8 mouse cellular contexts compared by ENCODE assay signal in genomic region chr2:57698659-57699061, GRCm38 (mm10).
DNase-seq lines count a peak whose midpoint lies in the region; ATAC-seq and TF ChIP-seq lines count a peak whose summit lies in the region.

No protein-coding gene starts in this region.

- H3K36me3 ChIP-seq in embryonic facial prominence, embryonic 13.5 days, result no peaks in the 10 kb centered on the region
- H3K36me3 ChIP-seq in liver, postnatal 0 days (replicated peaks; ENCODE audit: insufficient read depth, low read length), result no peaks in the 10 kb centered on the region

- H3K9ac ChIP-seq in embryonic facial prominence, embryonic 13.5 days, result 0 out of 2 replicates have a peak overlapping the region, but pooled peaks have one; percentile 49
- no peak overlapping the region for H3K9ac ChIP-seq in liver, postnatal 0 days (replicated peaks)

- H3K9me3 ChIP-seq in embryonic facial prominence, embryonic 13.5 days, result no peaks in the 10 kb centered on the region
- no peaks in the 10 kb centered on the region for H3K9me3 ChIP-seq in liver, postnatal 0 days (ENCODE audit: low read length)

- no peak for ATAC-seq in embryonic facial prominence, embryonic 13.5 days (ENCODE audit: insufficient number of reproducible peaks, insufficient read depth, low FRiP score, low TSS enrichment, low read depth)
- peak; percentile 90 to 94 for ATAC-seq in hematopoietic stem cell, adult 5-6 weeks (replicated peaks in 1 of 2; ENCODE audit: insufficient read depth in 1 of 2, low FRiP score in 2 of 2, low TSS enrichment in 1 of 2, low read depth in 1 of 2, poor library complexity in 2 of 2, severe bottlenecking in 2 of 2)
- no peak; the same call in 1 of the 2 replicates for ATAC-seq in liver, postnatal 0 days

- H3K4me2 ChIP-seq in embryonic facial prominence, embryonic 13.5 days, result peak overlapping the region; percentile 65
- peak overlapping the region; percentile 57 for H3K4me2 ChIP-seq in liver, postnatal 0 days (ENCODE audit: low read depth, low read length)

- no peak overlapping the region for H3K27ac ChIP-seq in embryonic facial prominence, embryonic 13.5 days
- H3K27ac ChIP-seq in liver, postnatal 0 days (ENCODE audit: low read depth), result no peak overlapping the region

- 0 out of 2 replicates have a peak, but pooled peaks cover 4% of the 10 kb centered on the region for H3K4me1 ChIP-seq in embryonic facial prominence, embryonic 13.5 days
- no peaks in the 10 kb centered on the region for H3K4me1 ChIP-seq in liver, postnatal 0 days (ENCODE audit: insufficient read depth)

- TF ChIP-seq CTCF in liver, postnatal 0 days (IDR thresholded peaks at IDR 0.05; ENCODE audit: low read depth), result peak; percentile 60

- peak overlapping the region; percentile 43 for H3K4me3 ChIP-seq in embryonic facial prominence, embryonic 13.5 days
- no peak overlapping the region for H3K4me3 ChIP-seq in liver, postnatal 0 days (ENCODE audit: low read depth, low read length)

- WGBS in embryonic facial prominence, embryonic 13.5 days, result 3% methylated on average over 11 of the region's 11 CpGs
- WGBS in liver, postnatal 0 days (ENCODE audit: insufficient replicate concordance), result 12% methylated on average over 11 of the region's 11 CpGs

- no peak for TF ChIP-seq EP300 in liver, postnatal 0 days (IDR thresholded peaks at IDR 0.05; ENCODE audit: low read depth)

- no peaks in the 10 kb centered on the region; the same call in 1 of the 2 replicates for H3K27me3 ChIP-seq in embryonic facial prominence, embryonic 13.5 days
- H3K27me3 ChIP-seq in liver, postnatal 0 days (ENCODE audit: insufficient read depth, low read length), result no peaks in the 10 kb centered on the region

- DNase-seq in urinary bladder, postnatal 14 days (ENCODE audit: low spot score), result peak; percentile 45
- no peak for DNase-seq in urinary bladder, postnatal 10 days (ENCODE audit: low spot score)
- DNase-seq in layer of hippocampus, adult 18-20 months (ENCODE audit: low spot score in 2 of 2), result peak; percentile 38 to 81
- peak; percentile 26 for DNase-seq in liver, postnatal 0 days
- peak; percentile 6 for DNase-seq in ovary, adult 18-20 months (ENCODE audit: low spot score)
- DNase-seq in spleen, adult 18-20 months, result no peak

Comparison
In these comparisons a context has a peak if more than half of its experiments do, and no peak if none do; other contexts are left out.
1. DNase-seq: peak in urinary bladder, postnatal 14 days (single experiment), layer of hippocampus, adult 18-20 months (2 of 2), liver, postnatal 0 days (single experiment) and ovary, adult 18-20 months (single experiment); none in urinary bladder, postnatal 10 days (single experiment) and spleen, adult 18-20 months (0 of 2).
2. ATAC-seq: peak in hematopoietic stem cell, adult 5-6 weeks (2 of 2); none in embryonic facial prominence, embryonic 13.5 days (single experiment) and liver, postnatal 0 days (single experiment).